Mouse (Mus musculus): ENCODE measurements at regions not wholly inside any gene's neighbourhood (a gene's known extent, or its start where the extent isn't known, plus 50 kb on each side); places are given as distances from the start of the nearest gene placed in this dataset.

- no peak for TF ChIP-seq CTCF (IDR thresholded peaks at IDR 0.05; ENCODE audit: insufficient read depth, low read length)
- TF ChIP-seq POLR2A (IDR thresholded peaks at IDR 0.05; ENCODE audit: borderline replicate concordance, extremely low read depth, low read depth, low read length) = no peak
Observed at GRCm38 (mm10) chr17:80808069-80808468, 79.8 kb upstream of the Map4k3 start.

Measured in lung, adult 2 months (tissue).